Mouse (Mus musculus) brain, adult 2 months (tissue): ENCODE measurements around the gene Hexb.
A peak's percentile ranks its signal among the peaks of the same experiment; 100 is the strongest.
"Not testable (repeated sequence)": the region's sequence is repeated elsewhere in the genome, so short reads cannot be mapped to it uniquely, and the experiment has no call there.

Experiments
- DNase-seq: peaks from one replicate; pipeline ENCODE4 v3.0.0; 2011; ENCODE audit warnings: low read depth, low spot score

Gene Hexb

GRCm38 (mm10) chr13:97182821-97183220 is 15.3 kb downstream of the Hexb start:
- DNase-seq: no peak

DNA sequence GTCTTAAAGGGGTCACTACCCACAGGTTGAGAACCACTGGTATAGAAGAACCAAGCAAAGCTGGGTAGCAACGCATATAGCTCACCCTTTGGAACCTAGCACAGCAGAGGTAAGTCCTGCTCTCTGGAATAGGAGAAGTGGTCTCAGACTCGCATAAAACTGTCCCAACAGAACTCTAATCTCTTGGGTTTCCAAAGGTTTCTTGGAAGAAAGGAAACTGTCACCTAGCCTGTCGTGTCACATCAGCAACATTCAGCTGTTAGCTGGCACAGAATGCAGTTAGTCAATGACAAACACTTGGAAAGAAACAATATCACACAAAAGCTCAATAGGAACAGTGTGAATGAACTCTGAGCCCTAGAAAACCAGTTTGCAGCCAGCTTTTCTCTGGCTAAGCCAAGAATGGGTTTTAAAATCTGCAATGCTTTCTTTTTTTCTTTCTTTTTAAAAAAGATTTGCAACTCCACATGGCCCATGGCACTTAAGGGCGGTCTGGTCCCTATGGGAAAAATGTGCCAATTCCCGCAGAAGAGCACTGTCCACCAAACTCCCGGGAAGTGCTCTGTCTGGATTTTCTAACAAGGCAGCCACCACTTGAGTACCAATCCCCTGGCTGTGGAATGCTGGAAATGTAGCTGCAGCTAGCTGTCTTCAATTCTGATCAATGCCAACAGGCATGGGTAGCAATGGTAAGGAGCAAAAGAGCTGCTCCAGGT is 17.9 kb downstream of the Hexb start:
- DNase-seq: no peak

- DNase-seq: no peak
These were observed 19.2 kb downstream of the Hexb start for GRCm38 (mm10) chr13:97178943-97179342.

DNA sequence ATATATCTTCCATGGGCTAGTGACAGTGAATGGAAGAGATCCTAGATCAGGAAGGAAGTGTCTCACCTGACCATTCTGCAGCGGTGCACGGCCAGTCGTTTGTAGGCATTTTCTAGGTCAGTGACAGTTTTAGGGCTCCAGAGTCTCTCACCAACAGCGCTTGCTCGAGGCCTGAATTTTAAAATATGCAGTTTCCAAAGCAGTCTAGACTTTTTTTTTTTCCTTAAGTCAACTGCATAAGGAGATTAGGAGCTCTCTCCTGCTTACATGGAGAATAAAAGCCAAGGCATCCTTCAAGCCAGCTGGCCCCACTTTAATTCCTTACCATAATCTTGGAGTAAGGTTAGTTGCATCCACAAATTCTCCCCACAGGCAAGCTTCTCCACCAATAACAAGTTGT is 21.4 kb downstream of the Hexb start:
- peak; percentile 51 for DNase-seq

DNA sequence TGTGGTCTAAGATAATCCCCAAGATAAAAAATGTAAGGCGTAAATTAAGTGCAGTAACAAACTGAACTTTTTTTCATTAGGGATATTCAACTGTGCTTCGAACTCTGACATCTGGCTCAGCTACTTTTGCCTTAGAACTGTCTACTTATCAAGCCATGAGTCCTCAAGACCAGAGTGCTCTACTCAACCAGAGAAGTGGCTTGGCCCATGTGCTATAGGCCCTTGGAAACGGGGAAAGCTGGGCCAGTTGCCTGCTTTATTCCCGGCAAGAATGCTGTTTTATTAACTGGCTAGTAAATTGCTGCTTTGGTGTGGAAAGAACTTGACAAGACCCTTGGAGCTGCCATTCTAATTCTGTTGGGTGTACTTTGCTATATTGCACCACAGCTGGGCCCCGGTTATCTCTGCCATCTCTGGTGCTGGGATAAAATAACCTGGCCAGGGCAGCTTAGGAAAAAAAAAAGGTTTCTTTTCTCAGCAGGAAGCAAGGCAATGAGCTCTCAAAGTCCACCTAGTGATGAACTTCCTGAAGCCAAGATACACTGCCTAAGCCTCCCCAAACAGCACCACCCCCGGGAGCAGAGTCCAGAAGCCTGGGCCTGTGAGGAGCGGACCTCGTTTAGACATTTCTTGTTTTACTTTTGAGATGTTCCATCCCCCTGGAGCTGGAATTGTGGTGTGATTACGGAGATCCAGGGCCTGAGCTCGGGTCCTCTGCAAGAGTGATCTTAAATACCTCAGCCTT is 22.5 kb downstream of the Hexb start:
- no peak for DNase-seq

DNA sequence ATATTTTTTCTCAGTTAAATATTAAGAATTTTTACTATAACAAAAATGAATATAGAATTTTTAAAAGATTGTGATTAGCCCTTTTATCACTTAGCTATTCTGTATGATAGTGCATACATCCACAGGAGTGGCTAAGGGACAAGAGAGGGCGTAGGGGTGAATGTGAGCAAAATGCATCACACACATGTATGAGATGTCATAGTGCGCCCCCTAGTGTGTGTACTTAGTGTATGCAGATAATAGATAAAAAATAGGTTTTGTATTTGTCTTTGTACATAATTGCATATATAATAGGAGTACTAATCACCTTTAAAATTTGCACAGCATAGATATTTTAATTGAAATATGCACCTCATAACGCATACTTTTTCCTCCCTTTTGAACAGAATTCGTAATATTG is 52.3 kb downstream of the Hexb start:
- DNase-seq: peak; percentile 62

- no peak for DNase-seq
These were observed 55.8 kb downstream of the Hexb start for GRCm38 (mm10) chr13:97142321-97142720.

DNA sequence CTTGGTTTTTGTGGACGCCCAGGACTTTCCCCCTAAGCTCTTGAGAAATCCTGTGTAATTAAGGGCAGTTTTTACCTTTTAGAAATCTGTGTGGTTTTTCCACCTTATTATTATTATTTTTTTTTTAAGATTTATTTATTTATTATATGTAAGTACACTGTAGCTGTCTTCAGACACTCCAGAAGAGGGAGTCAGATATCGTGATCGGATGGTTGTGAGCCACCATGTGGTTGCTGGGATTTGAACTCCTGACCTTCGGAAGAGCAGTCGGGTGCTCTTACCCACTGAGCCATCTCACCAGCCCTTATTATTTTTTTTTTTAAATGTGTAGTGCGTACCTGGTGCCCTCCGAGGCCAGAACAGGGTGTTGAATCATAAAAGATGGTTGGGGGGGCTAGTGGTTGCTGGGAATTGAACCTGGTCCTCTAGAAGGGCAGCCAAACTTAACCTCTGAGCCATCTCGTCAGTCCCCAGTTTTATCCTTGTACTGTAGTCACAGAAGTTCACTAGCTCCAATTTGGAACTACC is 59.7 kb downstream of the Hexb start:
- DNase-seq: not testable (repeated sequence)

DNA sequence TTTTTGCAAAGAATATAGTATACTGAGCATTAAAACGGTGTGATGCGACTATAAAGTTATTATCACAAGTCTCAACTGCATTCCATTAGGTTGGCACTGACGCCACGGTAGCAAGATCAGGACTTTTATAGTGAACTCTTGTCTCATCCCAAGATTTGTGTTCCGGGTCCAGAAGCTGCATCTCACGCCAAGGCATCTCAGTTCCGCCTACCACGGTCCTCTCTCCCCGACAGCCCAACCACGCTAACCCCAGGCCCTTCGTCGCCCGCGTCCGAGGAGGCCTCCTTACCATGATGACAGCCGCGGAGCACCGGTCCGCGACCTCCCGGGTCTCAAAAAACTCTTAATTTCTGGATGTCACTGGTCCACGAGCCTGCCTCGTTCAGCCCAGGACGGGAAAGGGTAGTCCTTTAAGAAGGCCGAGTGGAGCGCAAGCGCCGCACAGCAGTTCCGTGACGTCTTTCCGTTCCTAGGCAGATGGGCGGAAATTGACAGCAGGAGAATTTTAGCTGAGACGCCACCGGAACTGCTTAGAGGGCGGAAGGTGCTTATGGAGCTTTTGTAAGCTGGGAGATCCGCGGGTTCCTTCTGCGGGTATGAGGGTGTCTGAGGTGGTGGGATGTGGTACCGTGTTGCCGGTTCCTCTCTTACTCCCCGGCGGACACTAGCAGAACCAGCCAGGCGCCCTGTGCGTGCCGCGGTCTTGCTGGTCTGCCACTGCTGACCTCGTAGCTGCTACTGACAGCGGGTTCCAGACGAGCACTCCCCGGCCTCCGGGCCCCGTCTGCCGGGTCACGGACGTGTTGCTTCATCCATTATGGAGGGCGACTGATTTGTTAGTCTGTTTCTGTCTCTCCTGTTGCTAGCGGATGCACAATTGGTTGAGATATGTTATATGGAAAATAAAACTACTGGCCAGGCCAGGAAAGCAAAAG is 60.4 kb downstream of the Hexb start, which contains the start of the genes Gfm2 and Nsa2:
Gene Gfm2 (plus strand): TSS at position 472 of the 935 bp plus-strand sequence.
Gene Nsa2 (minus strand): TSS at position 472 of the 935 bp plus-strand sequence.
- peak; percentile 99 for DNase-seq

DNA sequence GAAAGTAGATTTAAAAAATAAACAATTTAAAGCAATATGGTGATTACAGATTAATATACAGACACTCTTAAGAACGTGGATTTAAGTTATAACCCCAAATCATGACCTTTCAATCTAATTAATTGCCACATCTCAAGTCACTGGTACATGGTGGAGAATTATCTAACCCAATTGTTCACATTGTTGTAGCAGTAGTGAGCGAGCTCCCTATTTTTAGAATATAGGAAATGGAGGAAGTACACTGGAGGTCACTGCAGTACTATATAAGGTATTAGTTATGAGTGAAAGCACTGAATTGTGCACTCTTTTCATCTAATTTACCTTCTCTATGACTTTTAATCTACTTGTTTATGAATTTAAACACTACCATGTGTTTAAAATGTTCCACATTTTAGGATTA is 67.7 kb downstream of the Hexb start:
- not testable (repeated sequence) for DNase-seq

GRCm38 (mm10) chr13:97129654-97130053 is 68.5 kb downstream of the Hexb start:
- not testable (repeated sequence) for DNase-seq
